Mouse (Mus musculus): ENCODE data around the gene Ctu2.

Gene Ctu2

DNA sequence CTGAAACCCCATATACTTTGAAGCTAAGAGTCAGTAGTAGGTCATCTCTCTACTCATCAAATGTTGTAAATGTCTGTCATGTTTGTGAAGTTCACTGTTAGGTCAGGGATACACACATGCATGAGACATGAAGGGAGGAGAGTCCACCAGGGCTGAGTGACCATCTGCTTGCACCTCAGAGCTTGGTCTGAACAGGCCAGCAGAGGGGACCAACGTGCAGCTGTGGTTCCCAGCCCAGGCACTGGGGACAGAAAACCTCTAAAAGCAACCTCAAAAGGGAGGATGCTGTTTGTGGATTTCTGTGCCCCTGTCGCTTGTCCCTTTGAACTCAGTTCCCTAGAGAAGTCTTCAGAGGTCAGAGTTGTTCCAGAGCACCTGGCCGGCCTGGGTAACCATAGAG, 30.7 kb upstream of the Ctu2 start:
- 59% methylated on average over 3 of the region's 3 CpGs for WGBS

- WGBS: 46% methylated on average over 7 of the region's 7 CpGs
Measured at GRCm38 (mm10) chr8:122451161-122451703, 24.7 kb upstream of the Ctu2 start.

- 83% methylated on average over 10 of the region's 10 CpGs for WGBS
Measured at GRCm38 (mm10) chr8:122452154-122452553, 23.8 kb upstream of the Ctu2 start.

DNA sequence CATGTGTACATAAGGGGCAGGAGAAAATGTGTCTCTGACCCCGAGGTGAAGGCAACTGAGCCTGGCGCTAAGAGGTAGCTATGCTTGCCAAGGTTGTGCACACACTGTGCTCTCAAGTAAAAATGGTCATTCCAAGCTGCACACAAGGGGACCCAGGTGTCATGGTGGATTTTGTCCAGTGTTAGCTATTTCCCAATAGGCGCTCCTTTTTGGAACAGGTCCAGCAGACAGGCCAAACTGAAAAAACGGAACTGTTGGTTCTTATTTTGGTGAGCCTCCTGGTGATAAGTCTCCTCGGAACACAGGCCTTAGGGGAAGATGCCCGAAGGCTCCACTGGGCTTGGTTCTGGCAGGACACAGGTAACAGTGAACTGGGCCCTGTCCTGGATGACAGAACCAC, 21.5 kb upstream of the Ctu2 start:
- WGBS: 86% methylated on average over 6 of the region's 6 CpGs

- WGBS: 75% methylated on average over 11 of the region's 11 CpGs
Measured at GRCm38 (mm10) chr8:122457171-122457570, 18.8 kb upstream of the Ctu2 start.

GRCm38 (mm10) chr8:122459218-122459900, 16.6 kb upstream of the Ctu2 start:
- 56% methylated on average over 6 of the region's 6 CpGs for WGBS

- 27% methylated on average over 7 of the region's 7 CpGs for WGBS
Measured at GRCm38 (mm10) chr8:122459990-122460389, 16.0 kb upstream of the Ctu2 start.

DNA sequence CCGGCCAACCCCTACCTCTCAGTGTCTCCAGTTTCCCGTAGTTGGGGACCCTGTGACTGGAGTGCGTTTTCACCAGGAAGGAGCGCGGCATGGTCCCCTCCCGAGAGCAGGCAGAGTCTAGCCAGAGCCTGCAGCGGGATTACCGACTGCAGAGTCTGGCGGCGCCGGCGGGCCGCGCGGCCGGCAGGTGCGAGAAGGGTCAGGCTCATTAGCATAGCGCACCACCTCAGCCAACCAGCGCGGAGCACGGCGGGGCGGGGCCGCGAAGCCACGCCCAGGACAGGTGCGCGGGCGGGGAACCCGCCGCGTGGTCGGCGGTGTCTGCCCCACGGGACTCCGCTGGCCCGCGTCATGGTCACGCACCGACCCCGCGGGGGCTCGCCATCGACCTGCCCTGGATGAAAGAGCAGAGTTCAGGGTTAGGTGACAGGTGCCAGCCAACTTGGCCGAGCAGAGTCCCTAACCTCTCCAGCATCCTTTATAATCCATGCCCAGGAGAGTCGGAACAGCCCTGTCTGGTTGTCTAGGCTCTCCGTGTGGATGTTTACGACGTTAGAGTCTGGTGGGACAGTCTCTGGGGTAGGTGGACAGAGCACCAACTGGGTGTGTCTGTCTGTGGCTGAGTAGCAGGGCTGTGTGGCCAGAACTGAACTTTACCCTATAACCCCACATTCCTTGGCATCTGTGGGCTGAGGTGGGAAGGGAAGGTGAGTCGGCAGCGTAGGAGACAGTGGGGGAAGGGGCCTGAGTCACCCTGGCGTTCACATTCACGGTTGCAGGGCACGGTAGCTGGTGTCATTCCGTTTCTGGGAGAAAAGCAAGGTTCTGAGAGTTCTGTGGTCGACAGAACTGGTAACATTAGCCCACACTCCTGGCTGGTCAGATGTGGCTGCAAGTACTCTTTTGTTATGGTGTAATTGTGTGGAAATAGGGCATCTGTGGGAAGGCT, 15.1 kb upstream of the Ctu2 start, which contains the start of gene Snai3:
Gene Snai3 (minus strand): TSS at position 210 of the 949 bp plus-strand sequence.
- 3% methylated on average over 47 of the region's 56 CpGs for WGBS

DNA sequence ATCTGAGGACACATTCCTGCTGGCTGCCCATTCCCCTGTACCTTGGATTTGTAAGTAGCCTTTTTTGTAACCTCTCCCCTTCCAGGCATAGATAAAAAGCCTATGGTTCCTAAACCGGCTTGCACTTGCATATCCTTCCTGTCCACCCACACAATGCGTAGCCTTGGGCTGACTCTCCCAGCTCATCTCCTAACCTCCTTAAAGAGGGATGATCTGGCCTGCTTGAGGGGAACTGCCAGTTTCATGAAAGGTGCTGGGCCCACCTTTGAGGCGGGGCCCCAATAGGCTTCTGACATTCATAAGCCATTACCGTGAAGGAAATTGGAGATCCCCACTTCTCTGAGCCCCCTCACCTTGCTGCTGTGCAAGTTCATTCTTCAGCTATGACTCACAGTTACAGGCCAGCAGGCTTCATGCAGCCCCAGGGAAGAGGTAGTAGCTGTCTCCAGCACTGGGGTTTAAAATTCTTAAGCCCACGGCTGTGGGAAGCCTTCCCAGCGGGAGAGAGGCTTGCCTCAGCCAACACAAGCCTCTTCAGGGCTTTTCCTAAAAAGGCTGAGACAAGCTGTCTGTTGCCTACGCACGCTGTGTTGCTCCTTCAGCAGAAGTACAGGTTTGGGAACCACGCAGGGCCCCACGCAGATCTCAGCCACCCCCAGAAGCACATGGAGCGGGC, 14.3 kb upstream of the Ctu2 start:
- 35% methylated on average over 11 of the region's 11 CpGs for WGBS

GRCm38 (mm10) chr8:122462510-122462909, 13.4 kb upstream of the Ctu2 start:
- WGBS: 79% methylated on average over 8 of the region's 8 CpGs

- WGBS: 52% methylated on average over 12 of the region's 12 CpGs
Measured at GRCm38 (mm10) chr8:122463651-122464640, 12.0 kb upstream of the Ctu2 start.

GRCm38 (mm10) chr8:122464985-122465384, 11.0 kb upstream of the Ctu2 start:
- 76% methylated on average over 7 of the region's 7 CpGs for WGBS

- 69% methylated on average over 13 of the region's 13 CpGs for WGBS
Measured at GRCm38 (mm10) chr8:122467816-122468215, 8.1 kb upstream of the Ctu2 start.

DNA sequence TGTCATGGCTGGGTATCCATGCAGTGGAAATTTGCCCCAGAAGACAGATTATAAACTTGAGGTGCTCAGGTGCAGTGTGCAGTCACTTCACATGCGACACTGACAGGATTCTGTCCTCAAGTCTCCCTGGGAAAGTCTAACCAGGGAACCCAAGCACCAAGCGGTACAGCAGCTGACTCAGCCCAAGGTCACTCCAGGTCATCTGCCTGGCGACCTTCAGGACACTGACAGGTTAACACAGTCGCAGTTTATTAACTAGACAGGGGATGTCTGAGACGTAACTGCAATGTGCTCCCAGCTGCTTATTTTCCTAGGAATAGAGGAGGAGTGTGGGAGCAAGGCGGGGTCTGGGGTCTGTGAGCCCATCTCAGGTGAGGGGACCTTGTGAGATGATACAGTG, 6.5 kb upstream of the Ctu2 start:
- 82% methylated on average over 6 of the region's 6 CpGs for WGBS

GRCm38 (mm10) chr8:122469965-122470364, 6.0 kb upstream of the Ctu2 start:
- 90% methylated on average over 10 of the region's 10 CpGs for WGBS

GRCm38 (mm10) chr8:122470691-122471090, 5.3 kb upstream of the Ctu2 start:
- 82% methylated on average over 5 of the region's 5 CpGs for WGBS

DNA sequence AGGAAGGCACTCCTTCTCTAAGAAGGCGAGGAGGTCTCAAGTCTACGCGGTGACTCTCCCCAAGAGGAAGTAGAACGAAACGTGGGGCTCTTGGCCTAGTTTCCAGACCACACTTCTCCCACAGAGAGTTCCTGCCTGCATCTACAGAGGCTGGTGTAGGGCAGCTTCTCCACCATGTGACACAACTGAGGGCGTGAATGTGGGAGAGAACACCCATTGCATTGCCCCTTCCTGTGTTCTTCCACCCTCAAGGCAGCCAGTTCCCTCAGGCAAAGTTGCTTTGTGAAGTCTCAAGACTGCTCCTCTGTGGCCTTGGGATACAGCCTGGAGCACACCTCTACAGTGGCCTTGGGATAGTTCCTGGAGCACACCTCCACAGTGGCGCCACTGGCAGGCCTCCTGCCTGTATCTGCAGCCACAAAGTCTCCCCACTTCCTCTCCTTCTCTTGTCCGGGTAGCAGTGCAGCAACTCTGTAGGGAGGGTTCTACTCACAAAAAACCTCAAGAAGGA, 2.0 kb upstream of the Ctu2 start:
- 61% methylated on average over 8 of the region's 8 CpGs for WGBS

DNA sequence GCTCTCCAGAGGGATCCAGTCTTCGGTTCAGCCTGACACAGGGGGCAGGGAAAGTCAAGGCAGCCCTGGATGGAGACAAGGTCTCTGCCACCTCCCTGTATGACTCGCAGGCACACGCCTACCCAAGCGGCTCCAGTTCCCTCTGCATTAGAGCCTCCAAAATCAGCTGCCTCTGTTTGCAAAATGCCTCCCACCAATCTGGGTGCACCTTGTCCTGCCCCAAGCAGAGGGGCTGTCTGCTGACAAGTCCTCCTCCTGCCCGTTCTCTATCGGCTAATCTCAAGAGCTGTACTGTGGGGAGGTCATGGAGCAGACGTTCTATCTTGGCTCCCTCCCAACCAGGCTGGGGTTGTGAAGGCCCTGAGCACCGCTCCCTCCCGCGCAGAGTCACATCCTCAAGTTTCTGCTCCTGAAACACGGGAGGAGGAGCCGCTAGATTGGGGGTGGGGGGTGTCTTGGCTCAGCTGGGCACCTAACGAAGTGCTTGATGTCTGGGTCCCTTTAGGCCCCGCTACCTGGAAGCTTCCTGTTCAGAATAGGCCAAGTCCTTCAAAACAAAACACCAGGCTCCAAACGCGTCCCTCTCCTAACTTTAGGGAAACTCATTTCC, 887 bp upstream of the Ctu2 start:
- 4% methylated on average over 16 of the region's 16 CpGs for WGBS

GRCm38 (mm10) chr8:122482448-122482847, 6.5 kb downstream of the Ctu2 start:
- 93% methylated on average over 8 of the region's 8 CpGs for WGBS

- WGBS: 97% methylated on average over 7 of the region's 7 CpGs
Measured at GRCm38 (mm10) chr8:122483877-122484276, 7.9 kb downstream of the Ctu2 start.

Measured in cerebral cortex, adult 2 months (tissue).